Mouse (Mus musculus) layer of hippocampus, adult 2 months (tissue): ENCODE results near the gene Hacl1. TPM values are rescaled to one million over a fixed set of nuclear protein-coding genes. Genes with fewer than 3 reads are reported as not detected.

Experiments used
- DNase-seq, 2 experiments: peaks; one replicate each; pipeline ENCODE4 v3.0.0; 2022; ENCODE audit warnings: low spot score in 2 of 2
- H3K27ac ChIP-seq: fragments of 200-600 bp; 2 replicates; pipeline ENCODE4 v1.8.1; 2022
- H3K4me3 ChIP-seq: fragments of 200-600 bp; 2 replicates; pipeline ENCODE4 v1.8.1; 2022; ENCODE audit warnings: mild to moderate bottlenecking
- CTCF ChIP-seq: fragments of 200-600 bp; conservative IDR thresholded peaks from 2 replicates; pipeline ENCODE4 v1.8.1; 2022; ENCODE audit warnings: antibody characterized with exemption, mild to moderate bottlenecking, moderate library complexity
- total RNA-seq, 2 experiments: library from RNA; stranded (reverse); gene quantifications; 2 replicates each; pipeline ENCODE4 v1.2.3; 2021

The Hacl1 gene
- total RNA-seq, 2 experiments from 2014 or later: 7.0 to 9.4 TPM

DNA sequence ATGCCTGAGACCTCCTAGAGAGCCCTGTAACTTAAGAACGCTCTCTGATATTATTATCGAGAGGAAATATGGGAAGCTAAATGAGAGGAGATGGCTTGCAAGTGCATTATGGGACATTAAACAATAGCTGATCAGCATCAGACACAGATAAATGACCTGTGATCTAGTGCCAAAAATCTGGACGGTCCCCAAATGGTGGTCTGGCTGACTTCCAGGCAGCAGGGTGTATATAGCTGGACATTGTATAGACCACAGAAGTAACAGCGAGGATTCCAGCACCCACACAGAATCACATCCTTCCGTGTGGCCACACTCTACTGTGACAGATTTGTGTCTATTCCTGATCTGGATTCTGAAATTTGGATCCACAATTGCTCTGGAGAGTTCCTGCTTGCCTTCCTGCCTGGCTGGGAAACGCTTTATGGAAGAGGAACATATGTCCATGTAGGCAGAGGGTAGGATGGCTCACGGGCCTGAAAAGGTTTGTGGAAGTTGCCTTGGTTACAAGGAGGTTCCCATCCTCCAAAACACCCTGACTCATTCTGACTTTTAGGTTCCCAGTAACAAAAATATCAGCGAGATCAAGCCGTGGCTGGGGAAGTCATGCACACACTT is 68.4 kb downstream of the Hacl1 start:
- TF ChIP-seq CTCF: no peak
- Histone ChIP-seq H3K27ac (0 out of 2 replicates have a peak overlapping the region, but pooled peaks have one; percentile 3), H3K4me3 (no peak overlapping the region)
- DNase-seq: peak; percentile 38 to 88

DNA sequence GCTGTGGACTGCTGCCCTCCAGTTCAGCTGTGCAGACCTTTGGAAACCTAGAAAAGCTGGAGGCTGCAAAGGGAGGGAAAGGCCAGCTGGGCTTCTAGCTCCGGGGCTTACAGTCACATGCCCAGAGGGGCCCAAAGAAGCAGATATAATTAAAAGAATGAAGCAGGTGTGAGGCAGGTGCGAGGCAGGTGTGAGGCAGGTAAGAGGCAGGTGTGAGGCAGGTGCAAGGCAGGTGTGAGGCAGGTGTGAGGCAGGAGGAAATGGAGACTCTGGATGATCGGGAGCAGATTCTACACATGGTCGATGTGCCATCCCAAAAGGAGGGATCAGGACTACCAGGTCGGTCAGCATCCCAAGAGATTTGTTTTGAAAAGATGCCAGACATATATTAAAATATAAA is 69.7 kb downstream of the Hacl1 start:
- no peak for TF ChIP-seq CTCF
- no peak for DNase-seq
- Histone ChIP-seq H3K27ac (no peak overlapping the region), H3K4me3 (no peak overlapping the region)

DNA sequence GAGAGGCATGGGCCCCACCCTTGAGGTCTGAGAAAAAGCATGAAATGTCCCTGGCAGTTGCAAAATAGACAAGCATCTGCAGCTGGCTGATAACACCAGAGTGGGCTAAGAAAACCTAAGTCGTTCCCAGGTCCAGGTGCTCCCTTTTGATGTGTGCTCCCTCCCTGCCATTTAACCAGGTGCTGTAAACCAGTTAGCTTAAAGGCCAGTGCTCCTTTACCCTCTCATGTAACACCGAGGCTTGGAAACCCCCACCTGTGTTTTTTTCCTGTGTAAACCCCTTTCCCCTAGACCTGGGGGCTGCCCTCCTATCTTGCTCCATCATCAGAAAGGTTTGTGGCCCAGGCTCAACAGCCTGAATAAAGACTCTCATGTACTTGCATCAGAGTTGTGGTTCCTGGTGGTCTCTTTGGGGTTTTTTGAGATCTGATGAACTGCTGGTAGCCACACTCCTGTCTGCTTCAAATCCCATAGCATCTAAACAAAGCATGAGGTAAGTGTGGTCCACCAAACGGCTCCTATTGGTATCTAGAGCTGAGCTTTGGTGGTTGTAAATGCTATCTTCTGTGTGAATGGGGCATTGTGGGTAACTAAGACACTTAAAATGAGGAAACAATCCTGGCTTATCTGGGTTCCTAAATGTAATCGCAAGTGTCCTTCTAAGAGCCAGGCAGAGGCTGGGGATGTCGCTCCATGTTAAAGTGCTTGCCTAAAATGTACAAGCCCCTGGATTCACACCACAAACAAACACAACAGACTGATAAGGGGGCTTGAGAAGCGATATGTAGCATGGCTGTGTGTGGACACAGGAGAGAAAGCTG is 70.7 kb downstream of the Hacl1 start:
- Histone ChIP-seq H3K27ac (no peak overlapping the region), H3K4me3 (no peak overlapping the region)
- TF ChIP-seq CTCF: no peak
- no peak for DNase-seq

DNA sequence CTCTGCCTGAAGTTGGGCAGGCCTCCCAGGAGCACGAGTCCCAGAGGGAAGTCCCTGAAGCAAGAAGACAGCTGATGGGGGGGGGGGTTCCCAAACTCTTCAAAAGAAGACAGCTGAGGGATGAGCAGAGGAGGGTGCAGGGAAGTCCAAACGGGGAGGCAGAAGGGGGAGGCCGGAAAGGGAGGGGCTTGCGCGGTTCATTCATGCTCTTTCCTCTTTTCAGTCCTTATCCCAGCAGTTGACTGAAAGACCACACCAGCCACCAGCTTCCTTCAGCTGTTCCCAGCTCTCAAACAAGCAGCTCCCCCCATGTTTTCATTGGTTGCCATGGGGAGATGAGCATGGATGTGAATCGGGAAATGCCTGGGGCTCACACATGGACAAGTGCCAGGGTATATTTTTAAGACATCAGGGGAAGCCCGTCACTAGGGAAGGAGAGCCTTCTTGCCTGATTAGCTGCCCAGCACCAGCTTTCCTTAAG is 71.9 kb downstream of the Hacl1 start:
- no peak for DNase-seq
- TF ChIP-seq CTCF: no peak

DNA sequence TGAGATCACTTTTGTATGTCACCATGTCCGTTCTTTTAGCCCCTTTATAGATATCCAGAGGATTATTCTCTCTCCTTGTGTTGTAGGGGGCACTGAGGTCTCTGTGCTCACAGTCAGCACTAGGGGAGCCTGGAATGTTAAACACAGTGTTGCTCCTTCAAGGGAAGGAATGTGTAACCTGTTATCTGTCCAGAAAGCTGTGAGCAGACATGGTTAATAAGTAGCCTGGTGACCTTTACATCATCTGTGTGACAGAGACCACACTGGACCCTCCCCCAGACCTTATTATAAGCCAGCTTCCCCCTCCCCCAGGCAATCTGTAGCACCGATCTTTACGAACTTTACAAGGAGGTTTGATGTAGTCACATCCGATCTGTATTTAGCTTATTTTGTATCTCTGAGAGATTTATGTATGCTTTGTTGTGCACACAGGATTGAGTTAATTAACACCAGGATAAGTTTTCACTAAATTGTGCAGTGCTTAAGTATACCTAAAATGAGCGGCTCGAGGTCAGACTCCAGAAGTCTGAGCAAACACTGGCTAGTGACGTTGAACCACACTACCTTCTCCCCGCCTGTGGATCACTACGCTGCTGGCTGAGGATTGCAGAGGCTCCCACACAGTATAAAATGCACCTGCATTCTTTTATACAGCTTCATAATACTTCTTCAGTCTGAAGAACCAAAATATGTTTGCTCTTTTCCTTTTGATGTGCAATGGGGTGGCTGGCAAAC is 75.4 kb downstream of the Hacl1 start:
- no peak for TF ChIP-seq CTCF
- Histone ChIP-seq H3K4me3 (no peak overlapping the region), H3K27ac (no peak overlapping the region)
- no peak for DNase-seq

More for the DNA sequence above, 71.9 kb downstream of the Hacl1 start:
- H3K27ac ChIP-seq: no peak overlapping the region
- no peak overlapping the region for H3K4me3 ChIP-seq

DNA sequence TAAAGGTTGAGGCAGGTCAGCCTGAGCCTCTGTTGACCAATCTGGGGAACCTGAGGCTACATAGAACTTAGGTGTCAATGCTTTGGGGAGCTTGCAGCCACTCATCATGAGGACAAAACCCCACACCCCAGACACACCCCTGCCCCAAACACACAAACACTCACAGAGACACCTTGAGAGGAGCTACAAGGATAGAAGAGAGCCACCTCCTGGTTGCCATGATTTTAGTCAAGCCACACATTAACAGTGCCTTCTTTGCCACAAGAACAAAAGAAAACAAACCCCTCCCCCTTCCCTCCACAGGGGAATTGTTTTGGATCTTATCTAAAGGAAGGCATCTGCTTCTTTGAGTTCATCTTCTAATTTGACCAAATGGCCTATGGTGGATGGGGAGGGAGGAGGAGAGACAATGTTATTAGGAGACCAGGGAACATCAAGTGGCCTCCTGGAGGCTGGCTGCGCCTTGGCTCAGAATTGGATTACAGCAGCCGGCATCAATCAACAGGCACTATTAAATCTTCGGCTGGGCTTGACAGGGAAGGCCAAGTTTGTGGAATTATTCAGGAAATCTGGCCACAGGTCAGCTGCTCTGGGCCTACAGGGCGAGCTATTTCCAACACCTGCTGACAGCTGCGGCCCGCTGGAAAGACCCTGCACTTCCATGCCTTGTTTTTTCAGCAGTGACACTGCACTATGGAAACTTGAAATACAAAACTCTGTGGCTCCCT is 76.5 kb downstream of the Hacl1 start:
- DNase-seq: no peak
- no peak overlapping the region for H3K27ac ChIP-seq
- TF ChIP-seq CTCF: no peak
- H3K4me3 ChIP-seq: no peak overlapping the region

DNA sequence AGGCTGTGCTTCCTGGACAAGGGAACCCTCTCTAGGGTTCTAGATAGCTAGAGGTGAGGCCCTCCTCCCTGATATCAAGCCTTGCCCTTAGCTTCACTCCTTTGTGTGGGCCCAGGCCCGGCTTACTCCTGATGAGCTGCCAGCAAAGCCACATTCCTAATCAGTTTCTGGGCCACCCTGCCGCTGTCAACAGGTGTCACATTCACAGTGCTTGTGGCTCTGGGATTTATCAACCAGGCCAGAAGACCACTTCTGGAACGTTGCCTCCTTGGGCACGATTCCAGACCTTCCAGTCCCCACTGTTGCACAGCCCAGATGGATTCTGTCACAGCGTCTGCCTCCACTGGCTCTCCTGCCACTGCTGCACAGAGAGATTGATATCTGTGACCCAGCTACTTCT is 80.2 kb downstream of the Hacl1 start:
- DNase-seq: no peak
- TF ChIP-seq CTCF: no peak
- Histone ChIP-seq H3K4me3 (no peak overlapping the region), H3K27ac (no peak overlapping the region)

DNA sequence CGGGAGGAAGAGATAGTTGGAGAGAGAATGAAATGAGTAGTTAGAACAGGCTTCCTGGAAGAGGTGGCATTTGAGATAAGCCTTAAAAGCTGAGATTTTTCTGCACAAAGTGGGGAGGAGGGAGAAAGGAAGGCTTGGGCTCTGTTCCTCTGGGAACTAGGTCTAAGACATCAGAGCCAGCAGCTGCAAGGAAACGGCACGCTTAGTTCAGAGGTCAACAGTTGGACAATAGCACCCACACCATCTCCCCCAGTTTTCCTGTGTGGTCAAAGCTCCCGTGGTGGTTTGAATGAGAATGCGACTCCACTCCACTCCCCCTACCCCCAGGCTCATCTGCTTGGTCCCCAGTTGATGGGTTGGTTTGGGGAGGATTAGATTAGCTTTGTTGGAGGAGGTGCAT is 81.9 kb downstream of the Hacl1 start:
- H3K4me3 ChIP-seq: no peak overlapping the region
- no peak for TF ChIP-seq CTCF
- no peak for DNase-seq
- no peak overlapping the region for H3K27ac ChIP-seq

DNA sequence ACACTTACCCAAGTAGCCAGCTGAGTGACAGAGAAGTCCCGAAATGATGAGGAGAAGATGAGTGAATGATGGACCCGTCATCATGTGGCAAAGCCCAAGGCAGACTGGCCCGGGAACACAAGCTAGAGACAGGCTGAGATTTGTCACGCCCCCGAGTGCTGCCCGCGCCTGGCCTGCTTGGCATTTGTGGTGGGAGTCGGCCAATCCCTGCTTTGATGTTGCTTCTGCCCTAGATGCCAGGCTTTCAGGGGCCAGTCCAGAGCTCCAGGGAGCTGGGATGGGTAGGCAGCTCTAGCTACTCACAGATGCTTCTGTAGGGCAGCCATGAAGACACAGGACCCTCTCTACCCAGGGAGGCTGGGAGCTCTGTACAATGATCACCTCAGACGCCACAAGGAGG is 83.3 kb downstream of the Hacl1 start:
- Histone ChIP-seq H3K4me3 (no peak overlapping the region), H3K27ac (no peak overlapping the region)
- no peak for DNase-seq
- TF ChIP-seq CTCF: no peak

DNA sequence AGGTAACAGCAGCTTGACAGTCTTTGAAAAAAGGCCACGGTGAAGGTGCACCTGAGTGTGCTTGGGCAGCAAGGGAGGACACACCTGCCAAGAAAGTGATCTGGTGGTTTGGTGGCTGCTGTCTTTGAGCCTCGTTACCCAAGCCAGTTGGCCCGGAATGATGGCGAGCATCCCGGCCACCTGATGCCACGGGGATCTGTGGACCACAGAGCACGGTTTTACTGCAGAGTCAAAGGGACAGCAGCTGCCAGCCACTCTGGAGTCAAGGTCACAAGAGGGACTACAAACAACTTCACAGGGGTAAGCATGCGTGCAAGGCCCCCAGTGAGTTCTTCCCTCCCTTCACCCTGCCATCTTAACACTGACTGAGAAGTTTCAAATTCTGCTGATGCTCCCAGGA is 83.8 kb downstream of the Hacl1 start:
- TF ChIP-seq CTCF: no peak
- DNase-seq: no peak
- H3K27ac ChIP-seq: no peak overlapping the region
- no peak overlapping the region for H3K4me3 ChIP-seq

DNA sequence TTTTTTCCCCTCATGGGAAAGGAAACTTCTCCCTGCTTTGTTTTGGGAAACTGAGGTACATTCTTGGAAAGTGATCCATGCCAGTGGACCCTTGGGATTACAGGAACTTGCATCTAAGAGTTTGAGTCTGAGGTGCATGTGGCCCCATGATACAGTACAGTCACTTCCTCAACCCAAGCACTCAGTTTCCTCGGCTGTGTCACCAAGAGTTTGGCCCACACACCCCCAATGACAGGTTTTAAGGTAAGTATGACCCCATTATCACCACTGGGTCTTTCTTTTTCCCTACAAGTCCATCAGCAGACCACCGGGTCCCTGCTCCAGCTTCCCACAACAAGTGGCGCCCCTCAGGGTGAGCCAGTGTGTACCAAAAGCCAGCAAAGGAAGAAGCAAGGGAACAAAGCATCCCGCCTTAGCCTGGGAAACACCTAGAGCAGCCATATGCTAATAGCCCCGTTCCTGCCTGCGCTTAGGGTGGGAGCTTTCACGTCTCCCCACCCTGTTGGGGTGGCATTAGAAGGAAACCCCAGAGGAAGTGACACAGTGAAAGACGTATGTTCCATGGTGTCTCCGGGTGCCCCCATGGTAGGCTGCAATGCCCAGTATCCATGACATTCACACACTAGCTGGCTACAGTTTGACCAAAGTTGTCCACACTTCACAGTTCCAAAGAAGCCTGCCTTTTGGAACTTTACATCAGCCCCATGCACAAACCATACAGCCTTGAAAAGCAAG is 84.4 kb downstream of the Hacl1 start:
- no peak for TF ChIP-seq CTCF
- no peak overlapping the region for H3K4me3 ChIP-seq
- DNase-seq: no peak
- H3K27ac ChIP-seq: no peak overlapping the region

DNA sequence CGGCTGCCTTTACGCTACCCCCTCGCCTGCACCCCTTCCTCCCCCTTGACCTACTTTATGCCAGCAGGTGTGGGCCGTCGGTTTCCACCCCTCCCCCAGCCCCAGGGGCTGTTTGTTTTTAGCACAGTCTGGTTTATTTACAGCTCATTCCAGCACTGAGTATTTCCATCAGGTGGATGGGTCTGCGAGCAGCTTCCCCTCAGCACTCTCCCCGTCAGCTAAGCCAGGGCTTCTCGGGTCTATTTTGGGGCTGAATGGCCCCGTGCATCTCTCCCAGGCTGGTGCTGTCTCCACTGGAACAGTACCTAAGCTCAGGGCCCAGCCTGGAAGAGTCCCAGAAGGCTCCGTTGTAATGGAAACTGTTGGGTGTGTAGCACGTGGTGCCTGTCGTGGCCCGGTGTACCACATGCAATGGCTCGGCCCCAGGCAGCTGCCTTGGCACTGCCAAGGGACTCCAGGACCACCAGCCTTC is 85.1 kb downstream of the Hacl1 start:
- no peak for TF ChIP-seq CTCF
- no peak for DNase-seq

More for the DNA sequence above, 85.1 kb downstream of the Hacl1 start:
- Histone ChIP-seq H3K27ac (no peak overlapping the region), H3K4me3 (no peak overlapping the region)
